Mouse (Mus musculus) lung, postnatal 25 days (tissue): ENCODE measurements around the gene Prss38.
"Not testable (repeated sequence)": the region's sequence is repeated elsewhere in the genome, so short reads cannot be mapped to it uniquely, and the experiment has no call there.

Experiments used
- DNase-seq: peaks from one replicate; pipeline ENCODE4 v3.0.0; 2022; ENCODE audit warnings: low spot score

Prss38 gene

DNA sequence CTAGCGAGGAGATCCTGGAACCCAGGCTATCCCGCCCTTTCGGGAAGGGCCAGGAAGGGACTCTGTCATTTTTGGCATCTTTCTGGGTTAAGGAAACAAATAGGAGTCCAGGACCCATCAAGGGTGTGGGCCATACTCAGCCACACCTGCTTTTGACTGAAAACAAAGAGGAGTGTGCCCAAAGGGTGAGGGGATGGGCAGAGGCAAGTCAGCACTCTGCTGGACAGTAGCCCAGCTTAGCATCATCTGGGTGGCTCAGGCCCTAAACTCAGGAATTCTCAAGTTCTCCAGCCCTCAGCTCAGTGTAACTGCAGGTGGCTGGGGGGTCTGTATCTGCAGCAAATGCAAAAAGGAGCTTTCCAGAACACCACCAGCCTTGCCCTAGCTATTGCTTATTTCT is 2.5 kb upstream of the Prss38 start:
- DNase-seq: no peak

DNA sequence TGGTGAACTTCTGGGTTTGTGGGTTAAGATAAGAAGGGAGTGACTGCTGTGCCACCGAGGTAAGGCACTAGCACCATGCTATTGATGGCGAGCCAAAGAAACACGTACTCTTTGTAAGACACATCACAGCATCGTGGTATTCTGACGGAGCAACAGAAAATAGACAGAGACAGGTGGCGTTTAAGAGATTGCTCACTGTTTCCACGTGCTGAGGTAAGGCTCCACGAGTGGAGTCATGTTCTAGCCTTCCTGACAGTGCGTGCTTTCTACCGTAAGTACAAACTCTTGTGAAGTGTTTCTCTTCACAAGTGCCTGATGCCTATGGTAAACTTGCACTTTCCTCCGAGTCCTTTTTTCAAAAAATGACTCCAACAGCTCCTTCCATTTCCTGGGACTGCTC is 5.6 kb downstream of the Prss38 start:
- DNase-seq: no peak

DNA sequence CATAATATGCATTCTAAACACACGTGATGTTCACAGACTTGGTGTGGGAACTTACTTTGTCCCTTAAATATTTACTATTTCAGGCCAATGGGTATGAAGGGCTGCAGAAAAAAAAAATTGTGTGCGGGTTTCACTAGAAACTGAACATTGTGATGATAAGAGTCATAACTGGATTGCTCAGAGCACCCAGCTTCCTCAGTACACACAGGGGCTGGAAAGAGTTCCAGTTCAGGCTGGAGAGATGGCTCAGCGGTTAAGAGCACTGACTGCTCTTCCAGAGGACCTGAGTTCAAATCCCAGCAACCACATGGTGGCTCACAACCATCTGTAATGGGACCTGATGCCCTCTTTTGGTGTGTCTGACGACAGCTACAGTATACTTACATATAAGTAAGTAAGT is 7.5 kb downstream of the Prss38 start:
- DNase-seq: not testable (repeated sequence)

DNA sequence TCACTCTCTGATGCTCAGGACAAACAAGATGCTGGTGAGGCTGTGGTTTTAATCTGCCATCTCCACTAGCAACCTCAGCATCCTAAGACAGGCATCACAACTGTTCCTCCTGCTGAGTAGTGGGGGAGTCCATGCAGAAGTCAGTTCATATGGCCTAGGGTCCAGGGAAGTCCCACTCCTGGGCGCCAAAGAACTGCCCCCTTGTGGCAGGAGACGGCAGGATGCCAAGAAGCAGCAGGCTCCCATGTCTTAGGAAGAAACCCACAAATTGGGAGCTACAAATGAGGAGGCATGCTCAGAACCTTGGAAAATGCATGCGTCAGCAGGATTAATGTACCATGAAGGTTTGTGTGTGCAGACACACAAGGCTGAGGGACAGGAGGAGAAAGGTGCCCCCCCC is 8.8 kb downstream of the Prss38 start:
- DNase-seq: no peak

DNA sequence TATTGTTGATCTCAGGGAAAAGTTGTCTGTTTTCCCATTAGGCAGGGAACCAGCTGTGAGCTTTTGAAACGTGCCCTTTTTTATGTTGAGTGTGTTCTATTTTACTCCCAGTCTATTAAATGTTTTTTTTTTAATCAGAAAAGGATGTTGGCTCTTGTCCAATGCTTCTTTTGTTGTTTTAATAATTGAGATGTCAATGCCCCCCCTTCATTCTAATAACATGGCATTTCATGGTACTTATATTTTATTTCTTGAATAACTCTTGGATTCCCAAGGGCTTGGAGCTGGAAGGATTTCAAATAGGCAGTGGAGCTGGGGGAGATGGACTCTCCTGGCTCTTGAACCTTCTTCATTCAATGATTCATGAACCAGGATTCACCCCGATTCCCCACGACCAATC is 9.4 kb downstream of the Prss38 start:
- DNase-seq: no peak

DNA sequence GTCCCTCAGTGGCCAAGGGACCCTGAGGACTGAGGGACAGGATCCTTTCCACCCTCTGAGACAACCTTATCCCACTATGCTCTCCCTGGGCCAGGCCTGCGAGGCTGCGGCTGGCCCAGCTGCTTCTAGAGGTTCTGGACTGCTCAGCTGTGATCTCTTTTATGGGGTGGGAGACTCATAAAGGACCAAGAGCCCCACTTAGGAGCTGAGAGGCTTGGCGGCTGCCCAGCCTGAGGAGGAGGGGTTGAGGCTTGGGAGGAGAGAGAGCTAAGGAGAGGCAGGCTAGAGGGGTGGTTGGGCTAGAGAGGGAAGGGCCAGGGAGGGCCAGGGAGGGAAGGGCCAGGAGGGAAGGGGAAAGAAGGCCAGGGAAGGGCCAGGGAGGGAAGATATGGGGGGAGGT is 11.0 kb downstream of the Prss38 start:
- no peak for DNase-seq

DNA sequence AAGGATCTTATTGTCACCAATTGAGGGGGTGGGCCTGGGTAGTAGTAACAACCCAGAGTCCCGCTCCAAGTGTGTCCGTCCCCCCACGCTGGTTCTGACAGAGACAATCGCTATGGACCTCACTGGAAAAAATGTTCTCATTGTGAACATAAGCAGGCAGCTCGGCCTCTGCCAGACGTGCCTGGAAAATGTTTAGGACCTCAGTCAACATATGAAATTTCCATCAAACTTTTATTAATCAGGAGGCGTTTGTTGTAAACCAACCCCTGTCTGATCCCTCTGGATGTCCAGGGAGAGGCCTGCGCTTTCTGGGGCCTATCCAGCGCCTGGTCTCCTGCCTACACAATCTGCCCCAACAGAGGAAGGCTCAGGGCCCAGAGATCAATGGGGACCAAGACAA is 11.4 kb downstream of the Prss38 start:
- no peak for DNase-seq

DNA sequence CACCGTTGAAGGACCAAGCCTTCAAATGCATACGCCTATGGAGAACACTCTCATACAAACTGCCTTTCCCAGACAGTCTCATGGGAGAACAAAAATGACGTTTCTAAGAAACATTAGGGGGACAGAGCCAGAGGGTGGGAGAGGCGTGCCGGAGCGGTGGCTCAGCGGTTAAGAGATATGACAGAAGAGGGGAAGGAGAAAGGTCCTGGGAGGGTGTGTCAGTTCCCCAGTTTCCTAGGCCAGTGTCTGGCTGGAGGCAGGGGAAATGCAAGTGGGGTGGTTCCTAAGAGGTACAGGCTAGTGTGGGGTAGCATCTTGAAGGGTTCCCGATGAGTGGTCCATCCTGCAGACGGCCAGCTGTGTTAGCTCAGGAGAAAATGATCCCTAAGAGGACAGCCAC is 14.2 kb downstream of the Prss38 start:
- DNase-seq: no peak

DNA sequence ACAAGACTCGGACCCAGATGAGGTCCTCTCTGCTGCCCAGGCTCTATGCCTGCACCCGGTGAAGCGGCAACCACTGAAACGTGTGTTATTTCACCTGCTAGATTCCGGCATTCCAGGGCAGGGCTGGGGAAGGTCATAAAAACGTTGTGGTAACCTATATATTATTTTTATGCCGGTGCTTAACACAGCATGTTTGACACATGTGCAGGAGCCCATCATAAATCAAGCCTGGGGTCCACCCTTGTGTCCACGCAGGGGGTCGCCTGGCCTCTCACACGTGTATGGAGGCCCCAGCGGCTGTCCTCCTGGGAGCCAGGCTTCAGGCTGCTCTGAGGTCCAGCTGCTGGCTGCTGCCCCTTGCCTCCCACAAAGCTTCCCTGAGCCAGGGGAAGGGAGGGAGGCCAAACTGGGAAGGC is 18.6 kb downstream of the Prss38 start:
- no peak for DNase-seq

DNA sequence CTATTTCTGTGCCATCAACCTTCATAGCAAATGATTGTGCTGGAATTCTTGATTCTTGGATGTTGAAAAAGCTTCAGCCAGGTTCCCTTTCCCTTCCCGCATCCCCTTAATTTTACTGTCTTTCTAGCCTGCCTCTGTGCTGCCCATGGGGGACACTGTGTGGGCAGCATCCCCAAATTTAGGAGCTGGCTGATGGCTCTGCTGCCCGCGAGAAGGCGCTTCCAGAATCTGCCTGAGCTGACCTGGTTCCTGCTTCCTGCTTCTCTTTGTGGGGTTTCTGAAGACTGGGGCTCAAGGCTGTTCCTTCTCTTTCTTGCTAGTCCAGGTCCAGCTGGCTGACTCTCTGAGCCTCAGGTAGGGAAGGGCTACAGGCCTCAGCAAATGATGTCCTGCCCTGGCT is 20.7 kb downstream of the Prss38 start:
- no peak for DNase-seq

DNA sequence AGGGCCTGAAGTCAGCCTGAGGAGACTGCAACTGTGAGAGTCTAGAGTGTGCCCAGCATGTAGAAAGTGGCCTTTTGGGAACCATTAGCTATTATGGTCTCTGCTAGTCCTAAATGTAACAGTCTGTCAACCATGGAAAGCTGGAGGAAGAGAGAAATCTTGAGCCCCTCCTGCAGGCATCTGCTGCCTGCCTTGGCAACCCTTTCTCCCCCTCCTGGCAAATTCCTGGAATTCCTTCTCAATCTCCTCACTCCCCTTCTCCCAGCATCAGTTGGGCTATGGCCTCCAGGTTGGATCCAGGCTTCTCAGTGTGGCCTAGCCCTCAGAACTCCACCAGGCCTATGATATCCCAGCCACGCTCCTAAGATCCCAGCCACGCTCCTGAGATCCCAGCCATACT is 25.1 kb downstream of the Prss38 start:
- no peak for DNase-seq

DNA sequence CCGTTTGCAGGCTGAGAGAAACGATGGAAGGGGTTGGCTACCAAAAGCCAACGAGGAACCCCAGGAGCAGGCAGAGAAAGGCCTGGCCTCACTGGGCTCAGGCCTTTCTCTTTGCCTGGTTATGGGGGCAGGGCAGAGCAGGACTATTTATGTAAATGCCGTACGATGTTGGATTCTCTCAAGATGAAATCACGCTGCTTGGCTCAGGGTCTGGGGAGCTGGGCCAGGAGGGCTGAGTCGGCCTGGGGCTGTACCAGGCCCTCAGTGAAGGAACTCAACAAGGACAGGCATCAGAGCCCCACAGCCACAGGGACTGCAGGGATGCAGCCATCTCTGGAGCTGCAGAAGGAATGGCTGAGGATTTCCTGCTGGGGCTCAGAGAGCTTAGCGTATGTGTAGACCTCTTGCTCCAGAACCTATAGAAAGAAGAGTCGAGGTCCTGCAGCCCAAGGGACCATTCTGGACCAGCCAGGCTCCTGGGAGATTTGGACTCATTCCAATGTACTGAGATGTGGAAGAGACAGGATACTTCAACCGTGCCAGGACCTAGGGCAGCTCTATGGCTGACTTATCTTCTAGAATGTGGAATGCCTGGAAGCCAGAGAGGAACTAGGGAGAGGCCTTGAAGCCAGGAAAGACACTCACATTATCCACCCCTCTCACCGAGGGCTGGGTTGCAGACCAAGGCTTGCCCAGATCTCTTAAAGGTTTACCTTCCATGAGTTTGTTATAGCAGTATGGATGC is 29.1 kb downstream of the Prss38 start:
- peak; percentile 56 for DNase-seq

DNA sequence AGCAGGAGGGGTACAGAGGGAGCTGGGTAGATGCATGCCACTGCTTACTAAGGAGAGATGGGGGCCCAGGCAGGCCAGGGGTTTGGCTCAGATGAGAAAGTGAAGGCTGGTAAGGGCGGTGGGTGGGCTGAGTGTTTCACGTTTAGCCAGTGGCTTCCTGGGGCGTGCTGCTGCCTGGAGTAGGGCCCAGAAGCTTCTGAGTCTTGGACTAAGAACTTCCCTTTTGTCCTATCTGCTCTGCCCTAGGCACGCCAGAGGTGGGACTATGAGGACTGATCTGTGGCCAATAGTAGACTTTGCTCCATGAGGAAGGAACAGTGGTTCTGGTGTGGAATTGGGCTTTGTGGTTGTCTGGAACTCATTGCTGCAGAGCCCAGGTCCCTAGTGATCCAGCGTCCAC is 32.5 kb downstream of the Prss38 start:
- no peak for DNase-seq

DNA sequence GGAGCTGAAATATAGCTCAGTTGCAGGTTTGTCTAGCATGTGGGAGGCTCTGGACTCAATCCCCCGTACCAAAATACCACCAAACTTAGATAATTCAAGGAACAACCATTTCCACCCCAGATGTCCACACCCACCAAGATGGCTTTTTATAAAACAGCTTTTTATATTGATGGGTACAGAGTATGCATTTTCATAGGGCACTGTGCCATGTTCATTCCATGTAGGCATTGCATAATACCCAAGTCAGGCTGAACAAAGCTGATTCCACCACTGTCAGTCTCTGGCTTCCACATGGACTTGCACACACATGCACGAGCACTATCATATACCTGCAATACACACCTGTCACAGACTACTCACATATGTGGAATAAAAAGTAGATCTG is 36.7 kb downstream of the Prss38 start:
- DNase-seq: no peak

DNA sequence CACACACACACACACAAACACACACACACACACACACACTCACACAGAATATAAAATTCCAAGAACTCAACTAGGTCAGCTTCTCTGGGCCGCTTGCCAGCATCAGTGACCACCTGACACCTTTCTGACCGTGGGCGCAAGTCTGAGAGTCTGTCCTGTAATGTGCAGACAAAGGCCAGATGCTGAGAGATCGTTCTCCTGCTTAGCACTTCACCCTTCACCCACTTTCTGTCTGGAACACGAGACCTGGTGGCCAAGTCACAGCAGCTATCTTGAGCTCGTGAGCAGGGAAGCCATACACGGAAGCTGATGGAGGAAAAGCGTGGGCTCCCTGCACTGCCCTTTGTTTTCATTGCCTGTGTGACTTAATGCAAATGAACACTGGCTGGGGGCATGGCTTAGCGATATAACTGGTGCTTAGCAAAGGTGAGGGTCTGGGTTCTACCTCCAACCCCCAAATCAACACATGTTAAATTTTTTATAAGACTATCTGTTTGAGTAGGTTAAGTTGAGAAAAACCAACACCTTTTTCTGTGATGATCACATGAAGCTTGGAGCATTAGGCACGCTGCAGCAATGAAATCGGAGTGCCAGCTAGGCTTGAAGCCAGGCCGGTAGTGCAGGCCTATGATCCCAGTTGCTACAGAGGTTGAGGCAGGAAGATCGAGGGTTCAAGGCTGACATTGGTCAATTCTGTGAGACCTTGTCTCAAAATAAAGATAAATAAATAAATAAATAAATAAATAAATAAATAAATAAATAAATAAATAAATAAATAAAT is 37.3 kb downstream of the Prss38 start:
- DNase-seq: no peak

DNA sequence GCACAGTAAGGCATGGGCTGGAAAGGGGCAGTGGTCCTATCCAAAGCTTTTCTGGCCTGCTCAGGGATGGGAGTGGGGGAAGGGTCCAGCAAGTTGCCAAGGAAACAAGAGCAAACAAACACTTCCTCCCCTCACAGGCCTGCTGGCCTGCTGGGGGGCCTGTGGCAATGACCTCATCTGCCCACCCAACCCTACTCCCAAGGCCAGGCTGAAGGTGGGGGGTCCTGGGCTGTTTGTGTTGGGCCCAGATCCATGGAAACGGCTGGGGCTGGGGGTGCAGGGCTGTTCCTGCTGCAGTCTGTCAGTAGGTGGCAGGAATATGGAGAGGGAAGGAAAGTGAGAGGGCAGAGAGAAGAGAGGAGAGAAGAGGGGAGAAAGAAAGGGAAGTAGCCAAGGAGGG is 39.1 kb downstream of the Prss38 start:
- DNase-seq: no peak

DNA sequence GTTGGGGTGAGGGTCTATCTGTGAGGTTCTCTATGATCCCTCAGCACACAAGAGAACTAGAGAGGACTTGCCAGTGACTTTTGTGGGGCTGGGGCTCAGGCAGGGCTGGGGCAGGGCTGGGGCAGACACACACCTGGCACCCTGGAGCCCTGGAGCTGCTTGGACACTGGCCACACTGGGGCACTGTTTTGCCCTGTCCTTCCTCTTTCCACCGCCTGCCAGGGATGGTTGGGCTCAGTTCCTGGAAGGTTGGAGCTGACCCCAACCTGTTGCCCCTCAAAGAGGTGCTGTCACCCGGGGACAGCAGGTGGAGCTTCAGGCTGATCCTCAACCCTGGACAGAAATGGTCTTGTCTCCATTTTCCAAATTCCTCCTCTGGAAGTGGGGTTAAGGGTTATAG is 39.5 kb downstream of the Prss38 start:
- DNase-seq: no peak

DNA sequence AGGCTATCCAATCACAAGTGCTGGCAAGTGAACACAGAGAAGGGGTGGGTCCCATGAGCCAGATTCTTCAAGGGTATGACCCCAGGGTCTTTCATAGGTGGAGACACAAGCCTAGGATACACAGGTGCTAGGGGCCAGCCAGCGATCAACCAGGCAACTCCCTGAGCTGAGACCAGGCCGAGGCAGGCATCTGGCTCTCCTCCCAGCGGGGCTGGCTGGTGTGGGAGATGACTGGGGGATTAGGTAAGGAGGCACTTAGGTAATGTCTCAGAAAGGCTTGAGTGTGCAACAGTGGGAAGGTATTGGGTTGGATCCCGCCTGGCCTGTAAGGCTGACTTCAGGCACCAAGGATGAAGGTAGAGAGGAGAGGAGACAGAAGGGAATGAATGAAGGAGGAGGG is 40.3 kb downstream of the Prss38 start:
- peak; percentile 12 for DNase-seq

DNA sequence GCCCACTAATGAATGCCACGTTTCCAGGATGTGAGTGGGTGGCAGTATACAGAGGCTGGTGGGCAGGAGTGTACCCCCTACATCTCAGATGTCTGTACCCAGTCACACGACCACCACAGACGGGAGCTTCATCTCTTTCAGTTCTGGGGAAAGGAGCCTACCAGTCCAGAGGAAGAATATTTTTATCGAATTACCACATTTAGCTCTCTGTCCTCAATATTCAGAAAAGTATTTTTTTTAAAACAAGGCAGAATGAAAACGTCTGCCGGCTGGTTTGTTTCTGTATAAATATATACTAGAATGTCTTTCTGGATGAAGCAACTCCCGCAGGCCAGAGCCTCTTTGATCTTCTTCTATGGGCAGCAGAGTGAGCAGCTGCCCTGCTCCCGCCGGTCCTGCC is 42.5 kb downstream of the Prss38 start:
- DNase-seq: no peak

DNA sequence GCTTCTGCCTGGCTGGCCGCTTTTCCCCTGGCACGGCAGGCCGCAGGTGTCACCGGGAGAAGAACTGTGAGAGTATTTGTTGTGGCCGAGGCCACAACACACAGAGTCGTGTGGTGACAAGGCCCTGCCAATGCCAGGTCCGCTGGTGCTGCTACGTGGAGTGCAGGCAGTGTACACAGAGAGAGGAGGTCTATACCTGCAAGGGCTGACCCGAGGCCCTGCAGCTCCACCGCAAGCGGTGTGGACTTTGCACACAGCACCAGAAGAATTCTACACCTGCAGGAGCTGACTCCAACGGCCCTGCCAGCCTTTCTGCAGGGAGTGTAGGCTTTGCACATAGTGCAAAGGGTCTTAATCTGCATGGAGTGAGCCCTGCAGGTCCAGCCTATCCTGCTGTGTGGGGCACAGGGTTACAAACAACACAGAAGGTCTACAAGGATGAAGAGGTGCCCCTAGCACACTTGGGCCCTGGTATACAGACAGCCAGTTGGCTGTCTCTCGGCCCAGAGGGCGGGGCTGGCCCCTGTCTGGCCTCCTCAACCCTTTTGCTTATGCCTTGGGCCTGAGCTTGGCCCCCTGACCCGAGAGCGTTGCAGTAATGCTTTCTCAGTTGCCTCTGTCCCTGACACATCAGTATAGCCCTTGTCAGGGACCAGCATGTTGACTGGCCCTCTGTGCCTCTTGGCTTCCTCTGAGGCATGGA is 44.1 kb downstream of the Prss38 start:
- no peak for DNase-seq

DNA sequence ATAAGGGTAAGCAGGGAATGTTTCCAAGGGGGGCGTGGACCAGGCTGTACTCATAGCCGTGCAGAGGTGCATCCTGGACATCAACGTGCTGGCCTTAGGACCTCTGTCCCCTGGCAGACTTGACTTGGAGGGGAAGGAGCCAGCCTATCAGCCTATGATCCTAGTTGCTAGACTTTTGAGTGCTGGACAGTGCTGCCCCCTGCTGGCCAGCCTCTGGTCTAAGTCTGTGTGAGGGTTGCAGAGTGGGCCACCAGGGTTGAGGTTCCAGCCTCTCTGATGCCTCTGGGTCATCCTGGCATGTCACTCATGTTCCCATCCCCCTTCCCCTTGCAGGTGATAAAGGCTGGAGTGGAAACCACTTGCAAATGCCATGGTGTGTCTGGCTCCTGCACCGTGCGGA is 44.9 kb downstream of the Prss38 start:
- DNase-seq: peak; percentile 63

DNA sequence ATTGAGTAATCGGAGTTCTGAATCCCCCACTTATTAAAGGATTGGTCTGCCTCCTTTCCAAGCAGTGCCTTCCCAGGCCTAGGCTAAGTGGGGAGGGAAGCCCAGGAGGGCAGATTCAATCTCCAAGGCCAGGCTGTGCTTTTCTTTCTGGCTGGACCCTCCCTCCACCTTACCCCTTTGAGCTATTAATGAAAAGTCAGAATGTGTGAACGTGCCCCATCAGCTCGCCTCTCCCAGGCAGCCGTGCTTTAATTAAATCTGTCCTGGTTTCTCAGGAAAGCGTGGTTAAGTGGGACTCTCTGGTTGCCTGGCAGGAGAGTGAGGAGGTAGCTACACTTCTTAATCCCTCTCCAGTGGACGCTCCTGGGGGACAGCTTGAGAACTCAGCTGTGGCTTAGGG is 45.8 kb downstream of the Prss38 start:
- DNase-seq: no peak

DNA sequence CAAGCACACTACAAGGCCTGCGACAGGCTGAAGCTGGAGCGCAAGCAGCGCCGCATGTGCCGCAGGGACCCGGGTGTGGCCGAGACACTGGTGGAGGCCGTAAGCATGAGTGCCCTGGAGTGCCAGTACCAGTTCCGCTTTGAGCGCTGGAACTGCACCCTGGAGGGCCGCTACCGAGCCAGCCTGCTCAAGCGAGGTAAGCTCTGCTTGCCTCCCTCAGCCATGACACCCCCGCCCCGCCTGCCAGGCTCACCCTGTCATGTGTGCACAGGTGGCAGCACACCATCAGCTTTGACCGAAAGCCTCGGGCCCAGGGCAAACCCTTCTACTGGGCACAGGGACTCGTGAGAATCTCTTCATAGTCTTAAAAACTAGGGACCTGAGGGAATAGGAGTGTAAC is 47.8 kb downstream of the Prss38 start:
- no peak for DNase-seq
